Mouse (Mus musculus): Measurements from ENCODE around the gene Tns2.
A peak's percentile ranks its signal among the peaks of the same experiment; 100 is the strongest.
"Not testable (repeated sequence)": the region's sequence is repeated elsewhere in the genome, so short reads cannot be mapped to it uniquely, and the experiment has no call there.

Gene Tns2

GRCm38 (mm10) chr15:102100161-102100981, at the start of gene Tns2:
TSS of gene Tns2 (plus strand) at chr15:102100413.
- peak; percentile 83 for DNase-seq (ENCODE audit: low spot score)

GRCm38 (mm10) chr15:102051920-102052683, 48.1 kb upstream of the Tns2 start:
- peak; percentile 82 for DNase-seq (ENCODE audit: low spot score)

GRCm38 (mm10) chr15:102056495-102057174, 43.6 kb upstream of the Tns2 start:
- DNase-seq (ENCODE audit: low spot score): no peak

- DNase-seq (ENCODE audit: low spot score): peak; percentile 97
Observed at GRCm38 (mm10) chr15:102065661-102066325, 34.4 kb upstream of the Tns2 start.

- DNase-seq (ENCODE audit: low spot score): no peak
Observed at GRCm38 (mm10) chr15:102070476-102071467, 29.4 kb upstream of the Tns2 start.

- DNase-seq (ENCODE audit: low spot score): no peak
Observed at GRCm38 (mm10) chr15:102072963-102073558, 27.2 kb upstream of the Tns2 start.

- peak; percentile 99 for DNase-seq (ENCODE audit: low spot score)
Observed at GRCm38 (mm10) chr15:102073559-102074069, 26.6 kb upstream of the Tns2 start, which contains the start of gene Eif4b. TSS of gene Eif4b (plus strand) at chr15:102073773.

- peak; percentile 78 for DNase-seq (ENCODE audit: low spot score)
Observed at GRCm38 (mm10) chr15:102074070-102074731, 26.0 kb upstream of the Tns2 start.

GRCm38 (mm10) chr15:102074876-102075585, 25.2 kb upstream of the Tns2 start:
- no peak for DNase-seq (ENCODE audit: low spot score)

GRCm38 (mm10) chr15:102077111-102077677, 23.0 kb upstream of the Tns2 start:
- no peak for DNase-seq (ENCODE audit: low spot score)

GRCm38 (mm10) chr15:102079221-102079620, 21.0 kb upstream of the Tns2 start:
- DNase-seq (ENCODE audit: low spot score): no peak

- DNase-seq (ENCODE audit: low spot score): not testable (repeated sequence)
Observed at GRCm38 (mm10) chr15:102079924-102080323, 20.3 kb upstream of the Tns2 start.

GRCm38 (mm10) chr15:102080429-102080828, 19.8 kb upstream of the Tns2 start:
- no peak for DNase-seq (ENCODE audit: low spot score)

- DNase-seq (ENCODE audit: low spot score): no peak
Observed at GRCm38 (mm10) chr15:102082148-102082547, 18.1 kb upstream of the Tns2 start.

GRCm38 (mm10) chr15:102083028-102083427, 17.2 kb upstream of the Tns2 start:
- DNase-seq (ENCODE audit: low spot score): no peak

GRCm38 (mm10) chr15:102089914-102090585, 10.2 kb upstream of the Tns2 start:
- DNase-seq (ENCODE audit: low spot score): no peak

GRCm38 (mm10) chr15:102091063-102091679, 9.0 kb upstream of the Tns2 start:
- DNase-seq (ENCODE audit: low spot score): no peak

Measured in embryo, embryonic 10 days (tissue).